Mouse (Mus musculus): ENCODE measurements around the gene Bub3.

The Bub3 gene

DNA sequence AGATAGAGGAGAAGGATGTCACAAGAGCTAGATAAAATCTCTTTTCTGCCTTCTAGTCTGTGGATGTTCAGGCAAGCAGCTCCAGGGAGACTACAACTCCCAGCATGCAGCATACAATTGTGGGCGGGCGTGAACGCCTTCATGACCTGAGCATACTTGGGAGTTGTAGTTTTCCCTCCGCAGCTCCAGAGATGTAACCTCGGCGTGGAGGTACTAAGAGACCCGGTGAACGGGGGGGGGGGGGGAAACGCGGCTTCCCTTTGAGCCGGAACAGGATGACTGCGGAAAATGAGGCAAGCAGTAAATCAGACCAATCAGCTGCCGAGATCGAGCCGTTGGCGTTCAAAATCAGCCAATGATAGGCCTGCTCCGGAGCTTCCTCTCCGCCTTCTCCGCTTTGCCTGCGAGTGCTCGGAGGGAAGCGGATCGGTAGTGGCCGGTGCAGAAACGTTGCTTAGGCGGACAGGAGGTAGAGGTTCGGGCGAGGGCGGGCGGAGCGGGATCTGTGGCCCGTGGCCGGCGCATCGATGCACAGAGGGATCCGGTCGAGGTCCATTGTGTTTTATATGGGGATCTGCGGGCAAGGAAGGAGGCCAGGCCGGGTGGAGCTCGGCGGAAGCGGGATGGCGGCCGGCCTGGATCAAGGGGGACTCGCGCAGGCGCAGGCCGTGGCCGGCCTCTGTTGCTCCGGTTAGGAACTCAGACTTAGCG lies at the start of gene Bub3:
Bub3 (plus strand) TSS at position 237 of the 711 bp plus-strand sequence.
- DNase-seq (ENCODE audit: low read depth): peak; percentile 93

DNA sequence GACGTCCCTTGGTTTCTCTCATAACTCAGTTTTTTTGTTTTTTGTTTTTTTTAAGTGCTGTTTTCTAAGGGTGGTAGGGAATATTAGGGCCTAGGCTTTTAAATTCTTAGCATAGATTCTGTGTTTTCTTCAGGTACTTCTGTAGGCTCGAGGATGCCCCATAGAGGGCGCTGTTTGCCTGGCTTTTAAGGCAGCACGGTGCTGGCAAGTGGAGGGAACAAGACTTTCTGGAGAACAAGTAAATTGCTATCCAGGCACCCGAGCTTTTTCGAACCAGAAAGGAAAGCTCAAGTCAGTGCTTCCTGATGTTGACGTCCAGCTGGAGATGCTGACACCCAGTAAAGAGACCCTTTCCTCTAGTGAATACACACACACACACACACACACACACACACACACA lies 20.0 kb upstream of the Bub3 start:
- peak; percentile 72 for DNase-seq (ENCODE audit: low read depth)

DNA sequence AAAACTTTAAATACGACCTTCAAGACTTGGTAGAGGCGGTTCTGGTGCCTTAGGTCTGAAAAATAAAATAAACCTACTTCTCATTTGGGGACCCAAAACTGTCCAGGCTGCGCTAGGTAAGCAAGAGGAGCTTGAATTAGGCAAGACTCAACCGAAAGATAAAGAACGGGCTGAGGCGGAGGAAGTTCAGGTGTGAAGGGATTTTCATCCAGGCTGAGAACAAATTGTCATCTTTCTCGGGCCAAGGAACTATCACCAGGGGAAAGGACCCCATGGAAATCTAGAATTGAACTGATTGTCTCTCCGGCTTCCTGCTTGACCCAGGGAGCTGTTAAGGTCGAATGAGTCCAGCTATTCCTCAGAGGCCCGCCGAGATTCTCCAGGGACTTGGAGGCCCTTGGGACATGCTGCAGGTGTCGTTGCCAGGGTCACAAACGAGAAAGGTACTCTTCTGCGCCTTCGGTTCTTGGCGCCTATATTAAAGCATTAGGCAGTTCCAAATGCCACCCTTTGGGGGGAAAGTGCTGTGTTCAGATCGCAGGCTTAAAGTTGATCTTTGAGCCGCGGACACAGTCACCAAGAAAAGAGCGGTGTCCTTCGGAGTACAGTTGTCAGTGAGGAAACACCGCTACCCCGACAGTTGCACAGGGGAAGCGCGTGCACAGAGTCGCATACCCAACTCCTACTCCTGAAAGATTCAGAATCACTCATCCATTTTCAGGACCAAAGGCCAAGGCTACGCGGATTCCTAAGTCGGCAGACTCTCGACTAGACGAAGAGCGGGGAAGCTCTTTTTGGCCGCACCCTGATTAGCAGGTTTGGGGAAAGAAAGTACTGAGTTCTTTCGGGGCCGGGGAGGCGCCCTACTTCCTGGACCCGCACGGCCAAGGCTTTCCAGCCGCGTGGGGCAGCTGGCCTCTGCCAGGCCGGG lies 18.6 kb upstream of the Bub3 start:
- DNase-seq (ENCODE audit: low read depth): no peak

DNA sequence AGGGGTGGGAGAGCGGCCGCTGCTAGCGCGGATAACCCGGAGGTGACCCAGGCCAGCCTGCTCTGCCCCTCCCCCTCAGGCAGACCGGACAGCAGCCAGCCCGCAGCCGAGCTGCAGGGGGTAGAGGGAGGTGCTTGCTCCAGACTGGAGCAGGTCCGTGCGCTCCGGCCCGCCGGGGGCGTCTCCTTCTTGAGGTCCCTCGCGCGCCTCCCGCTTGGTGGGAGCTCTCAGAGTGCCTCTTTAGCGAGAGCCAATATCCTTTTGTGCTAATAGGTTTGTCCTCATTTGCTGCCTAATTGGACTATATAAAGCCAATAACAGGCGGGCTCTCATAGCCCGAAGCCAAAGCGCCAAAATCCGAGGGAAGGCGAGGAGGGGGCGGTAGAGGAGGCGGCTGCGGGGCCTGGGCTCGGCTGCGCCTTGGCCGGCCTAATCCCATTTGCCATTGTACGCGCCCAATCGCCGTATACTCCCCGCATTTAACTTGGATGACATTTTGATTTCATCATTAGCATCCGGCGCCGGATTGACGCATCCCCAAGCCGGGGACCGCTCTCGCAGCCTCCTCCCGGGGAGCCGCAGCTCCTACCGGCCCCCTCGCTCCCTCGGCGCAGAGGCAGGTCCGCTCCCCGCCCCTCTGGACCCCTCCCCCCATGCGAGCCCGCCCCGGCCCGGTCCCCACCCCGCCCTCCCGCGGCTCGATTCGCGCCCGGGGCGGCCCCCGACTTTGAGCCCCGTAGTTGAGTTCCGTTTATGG lies 17.7 kb upstream of the Bub3 start, which contains the start of gene Hmx3:
Hmx3 (plus strand) TSS at position 753 of the 757 bp plus-strand sequence.
- DNase-seq (ENCODE audit: low read depth): no peak

DNA sequence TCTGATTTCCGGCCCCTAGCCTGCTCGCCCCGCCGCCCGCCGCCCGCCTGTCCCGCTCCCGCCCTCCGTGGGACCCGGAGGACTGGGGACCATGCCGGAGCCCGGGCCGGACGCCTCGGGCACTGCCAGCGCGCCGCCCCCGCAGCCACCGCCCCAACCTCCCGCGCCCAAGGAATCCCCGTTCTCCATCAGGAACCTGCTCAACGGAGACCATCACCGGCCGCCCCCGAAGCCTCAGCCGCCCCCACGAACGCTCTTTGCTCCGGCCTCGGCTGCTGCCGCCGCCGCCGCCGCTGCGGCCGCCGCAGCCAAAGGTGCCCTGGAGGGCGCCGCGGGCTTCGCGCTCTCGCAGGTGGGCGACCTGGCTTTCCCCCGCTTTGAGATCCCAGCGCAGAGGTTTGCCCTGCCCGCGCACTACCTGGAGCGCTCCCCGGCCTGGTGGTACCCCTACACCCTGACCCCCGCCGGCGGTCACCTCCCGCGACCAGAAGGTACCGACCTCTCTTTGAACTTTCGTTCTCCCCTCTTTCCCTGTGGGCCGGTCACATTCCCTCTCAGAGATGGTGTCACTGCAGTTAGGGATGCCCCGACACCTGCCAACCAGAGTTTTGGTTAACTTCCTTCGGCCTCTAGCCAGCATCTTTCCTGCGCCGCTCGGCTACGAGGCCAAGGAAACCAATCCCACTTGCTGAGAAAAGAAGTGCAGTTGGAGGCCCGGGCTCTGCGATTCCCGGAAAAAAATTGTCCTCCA lies 17.0 kb upstream of the Bub3 start:
- DNase-seq (ENCODE audit: low read depth): no peak

DNA sequence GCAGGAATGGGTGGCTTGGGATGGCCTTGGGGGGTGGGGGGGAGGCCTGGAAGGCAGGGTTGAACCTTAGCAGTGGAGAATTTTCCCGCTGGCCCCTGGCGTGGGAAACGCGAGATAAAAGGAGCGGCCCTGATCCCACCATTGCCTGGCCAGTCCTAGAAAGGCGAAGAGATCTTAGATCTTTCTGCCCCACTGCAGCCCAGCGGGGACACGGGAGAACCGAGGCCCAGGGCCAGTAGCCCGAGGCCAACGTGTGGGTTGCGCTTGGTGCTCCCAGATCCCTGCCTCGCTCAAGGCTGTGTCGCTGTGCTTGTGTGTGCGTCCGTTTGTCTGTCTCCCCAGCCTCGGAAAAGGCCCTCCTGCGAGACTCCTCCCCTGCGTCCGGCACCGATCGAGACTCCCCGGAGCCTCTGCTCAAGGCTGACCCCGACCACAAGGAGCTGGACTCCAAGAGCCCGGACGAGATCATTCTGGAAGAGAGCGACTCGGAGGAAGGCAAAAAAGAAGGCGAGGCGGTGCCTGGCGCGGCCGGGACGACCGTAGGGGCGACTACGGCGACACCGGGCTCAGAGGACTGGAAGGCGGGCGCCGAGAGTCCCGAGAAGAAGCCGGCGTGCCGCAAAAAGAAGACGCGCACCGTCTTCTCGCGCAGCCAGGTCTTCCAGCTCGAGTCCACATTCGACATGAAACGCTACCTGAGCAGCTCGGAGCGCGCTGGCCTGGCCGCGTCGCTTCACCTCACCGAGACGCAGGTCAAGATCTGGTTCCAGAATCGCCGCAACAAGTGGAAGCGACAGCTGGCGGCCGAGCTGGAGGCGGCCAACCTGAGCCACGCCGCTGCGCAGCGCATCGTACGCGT lies 16.2 kb upstream of the Bub3 start:
- no peak for DNase-seq (ENCODE audit: low read depth)

DNA sequence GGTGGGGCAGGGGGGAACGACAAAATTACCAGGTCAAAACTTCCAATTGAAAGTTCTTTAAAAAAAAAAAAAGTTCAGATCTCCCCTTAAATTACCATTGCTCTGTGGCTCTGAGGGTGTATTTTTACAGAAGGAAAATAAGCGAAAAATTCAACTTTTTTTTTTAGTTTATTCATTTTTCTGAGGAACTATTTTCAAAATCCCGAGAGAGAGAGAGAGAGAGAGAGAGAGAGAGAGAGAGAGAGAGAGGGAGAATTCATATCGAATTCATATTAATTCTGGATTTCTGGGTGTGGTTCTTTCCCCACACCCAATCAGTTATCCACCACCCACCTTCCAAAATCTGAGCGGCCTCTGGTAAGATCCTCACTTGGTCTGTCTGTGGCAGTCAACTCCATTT lies 15.2 kb upstream of the Bub3 start:
- no peak for DNase-seq (ENCODE audit: low read depth)

DNA sequence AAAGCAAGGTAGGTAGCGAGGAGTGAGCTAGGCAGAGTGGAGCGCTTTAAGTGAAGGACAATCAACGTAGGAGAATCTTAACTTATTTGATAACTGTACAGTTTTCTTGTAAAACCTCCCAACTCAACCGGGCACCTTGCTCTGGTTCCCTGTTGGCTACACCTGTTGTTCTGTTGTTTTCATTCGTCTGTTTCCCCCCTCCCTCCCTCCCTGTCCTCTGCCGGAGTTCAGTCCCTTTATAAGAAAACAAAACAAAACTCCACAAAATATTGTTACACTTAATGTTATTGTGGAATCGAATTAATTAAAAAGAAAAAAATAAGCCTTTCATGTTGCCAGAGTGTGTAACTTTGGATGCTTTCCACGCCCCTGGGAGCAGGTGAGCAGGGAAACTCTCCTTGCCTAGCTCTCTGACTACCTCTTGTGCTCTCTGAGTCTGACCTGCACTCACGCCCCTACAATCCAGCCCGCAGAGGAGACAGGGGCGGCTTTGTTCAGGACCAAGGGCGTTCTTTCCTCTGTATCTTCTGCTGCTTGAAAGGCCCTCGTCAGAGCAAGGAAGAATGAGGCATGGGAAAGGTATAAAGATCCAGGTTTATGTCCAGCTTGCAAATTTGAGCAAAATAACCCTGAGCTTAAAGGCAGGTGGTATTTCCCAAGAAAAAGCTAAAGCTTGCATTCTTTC lies 14.2 kb upstream of the Bub3 start:
- no peak for DNase-seq (ENCODE audit: low read depth)

DNA sequence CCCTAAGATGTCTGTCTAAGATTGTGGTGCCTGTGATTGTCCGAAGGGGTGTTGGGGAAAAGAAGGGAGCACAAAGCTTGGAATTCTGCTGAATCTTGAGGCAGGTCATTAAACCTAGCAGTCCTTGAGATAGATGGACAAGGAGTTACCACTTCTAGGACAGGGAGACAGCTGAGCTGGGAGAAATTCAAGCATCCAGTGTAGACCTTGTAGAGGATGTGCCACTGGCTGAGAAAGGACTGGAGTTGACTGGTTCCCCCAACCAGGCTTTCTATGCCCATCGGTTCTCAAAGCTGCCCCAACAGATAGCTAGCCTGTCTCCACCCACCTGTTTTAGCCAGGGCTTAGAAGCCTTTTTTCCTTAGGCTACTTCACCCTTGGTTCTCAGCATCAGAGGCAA lies 13.6 kb upstream of the Bub3 start:
- no peak for DNase-seq (ENCODE audit: low read depth)

DNA sequence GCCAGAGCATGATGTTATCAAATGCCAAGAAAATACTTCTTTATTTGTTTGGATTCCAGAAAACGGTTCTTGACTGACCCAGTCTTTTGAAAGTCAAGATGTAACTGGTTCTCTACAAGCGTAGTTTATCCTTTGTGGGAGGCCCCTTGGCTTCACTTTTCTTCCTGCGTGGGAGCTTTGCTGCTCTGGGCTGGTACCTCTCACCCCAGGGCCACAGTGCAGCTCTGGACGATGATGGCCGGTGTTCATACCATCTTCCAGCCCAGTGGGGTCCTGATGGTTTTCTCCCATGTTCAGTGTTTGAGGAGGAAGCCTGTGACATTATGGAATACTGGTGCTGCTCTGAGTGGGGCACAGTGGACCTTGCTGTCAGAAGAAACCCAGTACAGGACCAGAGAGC lies 12.5 kb upstream of the Bub3 start:
- no peak for DNase-seq (ENCODE audit: low read depth)

DNA sequence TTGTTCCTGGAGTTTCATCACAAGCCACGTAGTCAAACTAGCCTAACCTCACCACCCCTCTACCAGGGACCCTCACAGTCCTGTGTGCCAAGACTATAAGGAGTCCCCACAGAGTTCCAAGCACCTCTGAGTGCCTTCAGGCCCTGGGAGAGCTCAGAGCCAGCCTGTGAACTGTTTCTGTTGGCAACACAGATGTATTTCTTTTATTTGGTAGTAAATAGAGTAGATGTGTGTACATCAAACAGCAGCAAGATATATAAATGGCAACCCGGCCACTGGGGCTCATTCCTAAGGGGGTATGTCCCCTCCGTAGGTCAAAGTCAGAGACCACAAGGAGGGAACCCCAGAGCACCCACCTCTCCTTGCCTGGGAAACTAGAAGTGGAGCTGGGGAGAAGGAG lies 11.5 kb upstream of the Bub3 start, which contains the start of gene Hmx2:
Hmx2 (plus strand) TSS at position 301 of the 400 bp plus-strand sequence.
- DNase-seq (ENCODE audit: low read depth): no peak

DNA sequence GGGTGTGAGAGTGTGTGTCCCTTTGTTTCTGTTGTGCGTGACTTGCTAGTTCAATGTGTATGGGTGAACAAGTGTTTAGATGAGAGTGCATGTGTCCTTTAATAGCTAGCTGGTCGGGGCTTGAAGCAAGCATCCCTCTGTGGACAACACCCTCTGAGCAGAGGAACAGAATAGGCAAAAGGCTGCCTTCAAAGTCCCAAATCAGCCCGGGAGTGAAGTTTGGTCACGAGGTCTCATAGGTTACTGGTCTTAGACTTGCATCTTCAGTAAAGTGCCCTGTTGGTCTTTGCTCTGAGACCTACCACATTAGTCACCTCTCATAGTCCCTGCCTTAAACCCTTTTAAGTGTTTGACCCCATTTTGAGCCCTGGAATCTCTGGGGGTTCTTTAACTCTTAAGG lies 8.6 kb upstream of the Bub3 start:
- DNase-seq (ENCODE audit: low read depth): no peak

DNA sequence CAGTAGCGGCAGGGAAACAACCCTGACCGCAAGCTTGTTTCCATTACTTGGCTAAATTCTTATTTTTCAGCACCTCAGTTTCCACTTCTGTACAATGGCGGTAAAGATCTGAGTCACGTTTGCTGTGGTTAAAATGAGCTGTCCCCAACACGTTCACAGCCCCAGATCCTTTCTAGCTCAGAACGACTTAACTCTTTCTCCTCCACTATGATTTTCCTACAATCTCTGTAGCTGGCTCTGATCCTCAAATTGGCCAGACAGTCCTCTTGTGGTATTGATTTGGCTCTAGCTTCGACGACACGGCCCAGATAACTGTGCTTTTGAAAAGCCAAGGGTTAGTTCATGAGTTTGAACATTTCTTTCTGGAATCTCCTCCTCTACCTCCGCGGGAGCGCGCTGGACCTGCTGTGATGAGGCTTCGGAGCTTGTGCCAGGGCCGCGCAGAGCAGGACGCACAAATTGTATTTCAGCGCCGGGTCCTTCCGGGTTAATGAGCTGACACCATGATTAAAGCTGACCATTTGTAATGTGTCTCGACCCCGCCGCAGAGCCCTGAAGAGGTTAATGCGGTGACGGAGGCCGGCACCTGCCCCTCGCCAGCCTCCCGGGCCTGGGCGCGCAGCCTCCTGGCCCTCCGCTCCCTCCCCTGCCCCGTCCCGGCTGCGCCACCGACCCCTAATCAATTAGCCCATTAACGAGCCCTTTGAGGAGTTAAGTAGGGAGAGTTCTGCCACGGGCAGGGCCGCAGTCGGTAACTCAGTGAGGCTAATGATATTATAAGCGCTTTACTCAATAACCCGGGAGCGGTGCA lies 7.9 kb upstream of the Bub3 start:
- DNase-seq (ENCODE audit: low read depth): no peak

DNA sequence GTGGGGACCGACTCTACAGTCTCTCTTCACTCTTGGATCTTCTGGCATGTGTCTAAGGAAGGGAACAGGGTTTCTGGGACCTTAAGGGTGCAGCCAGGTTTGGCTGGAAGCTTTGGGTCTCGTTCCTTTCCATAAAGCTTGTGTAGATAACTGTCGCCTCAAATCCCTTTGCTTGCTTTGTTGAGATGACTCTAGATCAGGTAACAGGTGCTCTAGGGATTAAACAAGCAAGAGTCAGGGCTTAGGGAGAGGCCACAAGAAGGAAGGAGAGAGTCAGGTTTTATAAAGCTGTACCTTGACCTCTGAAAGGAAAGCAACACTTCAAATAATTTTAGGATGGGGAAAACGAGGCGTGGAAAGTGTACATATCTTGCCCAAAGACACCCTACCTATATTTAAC lies 7.2 kb upstream of the Bub3 start:
- DNase-seq (ENCODE audit: low read depth): no peak

DNA sequence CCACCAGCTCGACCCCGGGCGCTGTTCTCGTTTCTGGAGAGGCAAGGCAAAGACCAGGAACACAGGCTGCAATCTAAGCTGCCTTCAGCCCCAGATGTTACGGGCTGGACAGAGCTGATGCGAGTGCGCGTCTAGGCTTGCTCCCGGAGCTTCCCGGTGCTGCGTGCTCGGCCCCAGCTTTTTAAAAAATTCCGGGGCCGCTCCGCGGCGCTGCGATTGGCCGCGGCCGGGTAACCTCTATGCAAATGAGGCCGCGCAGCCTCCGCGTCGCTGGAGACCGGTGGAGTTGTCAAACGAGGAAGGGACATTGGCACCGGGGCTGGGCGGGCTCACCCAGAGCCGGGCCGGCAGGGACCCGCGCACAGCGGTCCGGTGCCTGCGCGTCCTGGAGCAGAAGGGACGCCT lies 6.2 kb upstream of the Bub3 start:
- DNase-seq (ENCODE audit: low read depth): peak; percentile 44

DNA sequence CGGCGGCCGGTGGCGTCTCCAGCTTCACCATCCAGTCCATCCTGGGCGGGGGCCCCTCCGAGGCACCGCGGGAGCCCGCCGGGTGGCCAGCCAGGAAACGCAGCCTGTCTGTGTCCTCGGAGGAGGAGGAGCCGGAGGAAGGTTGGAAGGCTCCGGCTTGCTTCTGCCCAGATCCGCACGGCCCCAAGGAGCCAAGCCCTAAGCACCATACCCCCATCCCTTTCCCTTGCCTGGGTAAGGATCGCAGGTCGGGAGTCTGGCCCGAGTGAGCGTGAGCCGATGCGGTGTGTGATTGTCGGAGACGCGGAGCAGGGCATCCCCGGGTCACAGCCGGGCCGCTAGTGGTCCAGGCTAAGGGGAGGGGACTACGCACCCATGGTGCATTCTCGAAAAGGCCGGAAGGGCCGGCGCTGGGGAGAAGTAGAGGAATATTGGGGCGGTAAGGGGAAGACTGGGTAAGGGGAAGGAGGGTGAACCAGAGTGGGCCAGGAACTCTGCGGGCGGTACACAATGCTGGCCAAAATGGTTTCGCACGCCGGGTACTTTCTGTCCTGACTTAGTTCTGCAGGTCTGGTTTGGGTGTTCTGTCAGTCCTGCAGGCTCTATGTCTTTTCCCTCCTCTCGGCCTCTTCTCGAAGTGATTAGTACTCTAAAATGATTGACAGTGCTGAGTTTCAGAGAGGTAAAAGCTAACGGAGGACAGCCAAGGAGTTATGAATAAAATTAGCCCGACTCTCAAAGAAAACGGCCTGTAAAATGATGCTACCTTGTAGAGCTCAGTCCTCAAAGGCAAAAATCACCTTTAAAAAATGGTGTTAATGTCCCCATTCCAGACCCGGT lies 5.5 kb upstream of the Bub3 start:
- DNase-seq (ENCODE audit: low read depth): peak; percentile 36

DNA sequence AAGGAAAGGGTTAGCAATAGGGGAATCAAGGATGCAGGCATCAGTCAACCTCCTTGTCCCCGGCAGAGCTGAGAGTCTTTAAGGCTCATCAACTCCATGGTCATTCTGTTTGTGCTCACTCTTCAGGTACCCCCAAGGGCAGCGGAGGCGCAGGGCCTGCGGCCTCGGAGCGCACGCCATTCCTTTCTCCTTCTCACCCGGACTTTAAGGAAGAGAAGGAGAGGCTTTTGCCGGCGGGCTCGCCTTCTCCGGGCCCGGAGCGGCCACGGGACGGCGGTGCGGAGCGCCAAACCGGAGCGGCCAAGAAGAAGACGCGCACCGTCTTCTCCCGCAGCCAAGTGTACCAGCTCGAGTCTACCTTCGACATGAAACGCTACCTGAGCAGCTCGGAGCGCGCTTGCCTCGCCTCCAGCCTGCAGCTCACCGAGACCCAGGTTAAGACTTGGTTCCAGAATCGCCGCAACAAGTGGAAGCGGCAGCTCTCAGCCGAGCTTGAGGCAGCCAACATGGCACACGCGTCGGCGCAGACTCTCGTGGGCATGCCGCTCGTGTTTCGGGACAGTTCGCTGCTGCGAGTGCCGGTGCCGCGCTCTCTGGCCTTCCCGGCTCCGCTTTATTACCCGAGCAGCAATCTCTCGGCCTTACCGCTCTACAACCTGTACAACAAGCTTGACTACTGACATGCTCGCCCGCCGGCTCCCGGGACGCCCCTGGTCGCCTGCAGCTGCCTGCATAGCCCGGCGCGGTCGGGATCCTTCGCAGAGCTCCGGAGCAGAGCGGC lies 4.5 kb upstream of the Bub3 start:
- peak; percentile 62 for DNase-seq (ENCODE audit: low read depth)

DNA sequence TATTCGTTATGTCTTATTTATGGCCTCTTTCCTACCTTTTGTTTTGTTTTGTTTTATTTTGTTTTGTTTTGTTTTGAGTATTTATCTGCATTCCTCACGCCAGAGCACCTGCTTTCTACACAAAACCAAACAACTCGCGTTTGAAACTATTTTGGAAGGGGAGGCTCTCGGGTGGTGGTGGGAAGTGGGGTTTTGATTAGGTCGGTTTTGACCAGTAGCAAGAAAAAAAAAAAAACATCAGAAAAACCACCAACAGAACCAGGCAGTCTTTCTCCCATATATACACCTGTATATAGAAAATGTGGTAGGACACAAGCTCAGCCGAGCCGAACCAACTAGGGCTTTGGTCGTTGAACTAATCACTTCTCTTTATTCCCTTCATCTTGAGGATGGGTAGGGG lies 3.9 kb upstream of the Bub3 start:
- DNase-seq (ENCODE audit: low read depth): no peak
